Mouse (Mus musculus): ENCODE data around the gene 9230110F15Rik. TPM values are rescaled to one million over a fixed set of nuclear protein-coding genes. Genes with fewer than 3 reads are reported as not detected.
"Not testable (repeated sequence)": the region's sequence is repeated elsewhere in the genome, so short reads cannot be mapped to it uniquely, and the experiment has no call there.

The 9230110F15Rik gene
- polyA plus RNA-seq (2012; rRNA removed): not detected in 2 replicates

DNA sequence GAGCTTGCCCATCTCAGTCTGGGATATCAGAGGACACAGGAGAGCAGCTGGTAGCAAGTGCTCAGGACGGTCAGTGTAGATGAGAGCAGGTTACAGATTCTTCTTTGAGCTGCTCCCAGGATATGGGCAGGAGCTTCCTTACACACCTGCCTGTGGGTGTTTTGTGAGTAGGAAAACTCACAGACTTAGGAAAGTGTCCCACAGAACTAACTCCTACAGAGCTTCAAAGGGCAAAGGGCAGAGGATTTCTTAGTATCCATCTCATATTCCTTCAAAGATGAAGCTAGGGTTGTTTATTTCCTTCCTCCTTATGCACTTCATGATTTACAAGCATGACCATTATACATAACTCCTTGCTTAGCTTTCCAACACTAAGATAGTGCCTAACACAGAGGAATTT is at the start of gene 9230110F15Rik:
Gene 9230110F15Rik, minus strand, starts transcription at position 101 of the 400 bp plus-strand sequence.
- WGBS: 68% methylated on average over 1 of the region's 1 CpGs
- TF ChIP-seq POLR2A (IDR thresholded peaks at IDR 0.05; ENCODE audit: borderline replicate concordance, extremely low read depth, low read depth, low read length): no peak
- no peak for TF ChIP-seq CTCF (IDR thresholded peaks at IDR 0.05; ENCODE audit: insufficient read depth, low read length)
- no peak within 1 kb of the TSS for H3K4me3 ChIP-seq (replicated peaks; ENCODE audit: extremely low read depth, low read depth, low read length)
- no peaks in the 10 kb centered on the region for H3K4me1 ChIP-seq (ENCODE audit: control insufficient read depth, insufficient read depth, low read length)
- no peak for DNase-seq

GRCm38 (mm10) chr9:35893112-35893511 is 49.2 kb upstream of the 9230110F15Rik start:
- H3K4me1 ChIP-seq (ENCODE audit: control insufficient read depth, insufficient read depth, low read length); H3K4me3 ChIP-seq (replicated peaks; ENCODE audit: extremely low read depth, low read depth, low read length); DNase-seq: not testable (repeated sequence)
- WGBS: 43% methylated on average over 1 of the region's 1 CpGs

GRCm38 (mm10) chr9:35817881-35818280 is 26.1 kb downstream of the 9230110F15Rik start:
- not testable (repeated sequence) for H3K4me1 ChIP-seq (ENCODE audit: control insufficient read depth, insufficient read depth, low read length); H3K4me3 ChIP-seq (replicated peaks; ENCODE audit: extremely low read depth, low read depth, low read length); DNase-seq
- 89% methylated on average over 15 of the region's 15 CpGs for WGBS

DNA sequence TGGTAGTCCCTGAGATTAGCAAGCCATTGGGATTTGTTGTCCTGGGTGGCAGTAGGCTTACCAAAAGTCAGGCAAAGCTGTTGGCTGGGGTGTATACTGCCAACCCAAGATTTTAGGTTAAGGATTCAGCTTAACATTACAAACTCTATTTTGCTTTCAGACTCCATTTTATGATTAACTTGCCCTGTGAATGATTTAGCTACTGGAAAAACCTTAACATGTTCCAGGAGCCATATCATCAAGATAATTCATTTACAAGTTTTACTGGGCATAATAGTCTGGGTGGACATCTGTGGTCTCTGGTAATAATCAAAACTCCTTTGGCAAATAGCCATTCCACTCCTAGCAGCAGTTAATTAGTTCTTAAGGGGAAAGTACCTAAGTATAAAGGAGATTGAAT is 45.8 kb downstream of the 9230110F15Rik start:
- no peaks in the 10 kb centered on the region for H3K4me1 ChIP-seq (ENCODE audit: control insufficient read depth, insufficient read depth, low read length)
- DNase-seq: no peak
- TF ChIP-seq CTCF (IDR thresholded peaks at IDR 0.05; ENCODE audit: insufficient read depth, low read length): no peak
- no peak overlapping the region for H3K4me3 ChIP-seq (replicated peaks; ENCODE audit: extremely low read depth, low read depth, low read length)

DNA sequence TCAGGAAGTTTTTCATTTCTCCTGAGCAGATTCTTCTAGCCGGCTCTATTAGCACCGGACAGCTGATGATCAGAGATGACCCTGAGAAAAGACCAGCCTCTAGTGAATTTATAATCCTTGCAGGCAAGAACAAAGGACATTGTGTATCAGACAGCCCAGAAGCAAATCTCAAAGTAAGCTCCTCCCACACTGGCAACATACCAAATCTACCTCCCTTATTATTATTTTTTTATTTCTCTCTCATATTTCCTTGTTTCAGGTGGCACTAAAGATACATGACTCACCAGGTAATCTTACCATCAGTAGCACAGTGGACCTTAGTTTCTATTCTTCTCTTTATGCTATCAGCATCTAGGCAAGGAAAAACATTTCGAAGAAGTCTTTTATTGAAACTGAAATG is 53.9 kb downstream of the 9230110F15Rik start, which contains the start of the genes Gm27235 and D730048I06Rik:
Gene Gm27235, minus strand, starts transcription at position 101 of the 400 bp plus-strand sequence.
Gene D730048I06Rik, minus strand, starts transcription at position 112 of the 400 bp plus-strand sequence.
- H3K4me3 ChIP-seq (replicated peaks; ENCODE audit: extremely low read depth, low read depth, low read length): no peak within 1 kb of the TSS
- DNase-seq: no peak
- WGBS: 85% methylated on average over 3 of the region's 3 CpGs
- no peaks in the 10 kb centered on the region for H3K4me1 ChIP-seq (ENCODE audit: control insufficient read depth, insufficient read depth, low read length)
- no peak for TF ChIP-seq CTCF (IDR thresholded peaks at IDR 0.05; ENCODE audit: insufficient read depth, low read length)
- no peak for TF ChIP-seq POLR2A (IDR thresholded peaks at IDR 0.05; ENCODE audit: borderline replicate concordance, extremely low read depth, low read depth, low read length)

Other genes starting within 250 kb of the 9230110F15Rik start
- not detected in 2 replicates for gene Pate4, start 232.2 kb downstream of the 9230110F15Rik start, polyA plus RNA-seq (2012; rRNA removed)
- gene Pate3, start 195.9 kb downstream of the 9230110F15Rik start, polyA plus RNA-seq (2012; rRNA removed): not detected in 2 replicates
- gene Pate1, start 156.8 kb downstream of the 9230110F15Rik start, polyA plus RNA-seq (2012; rRNA removed): not detected in 2 replicates
- gene Gm17677, start 103.1 kb downstream of the 9230110F15Rik start, polyA plus RNA-seq (2012; rRNA removed): not detected in 2 replicates
- gene Gm17727, start 66.0 kb downstream of the 9230110F15Rik start, polyA plus RNA-seq (2012; rRNA removed): not detected in 2 replicates
- not detected in 2 replicates for gene Gm27235, start 54.0 kb downstream of the 9230110F15Rik start, polyA plus RNA-seq (2012; rRNA removed)
- not detected in 2 replicates for gene D730048I06Rik, start 54.0 kb downstream of the 9230110F15Rik start, polyA plus RNA-seq (2012; rRNA removed)
- gene 9230113P08Rik, start 64.3 kb upstream of the 9230110F15Rik start, polyA plus RNA-seq (2012; rRNA removed): not detected in 2 replicates